Mouse (Mus musculus) cerebellum, adult (tissue): Measurements from ENCODE around the gene Pogk.

Experiments
- ATAC-seq: cut with Nextera tagmentation; 2 replicates; pipeline ENCODE4 v1.9.2; 2017; ENCODE audit warnings: mild to moderate bottlenecking, moderate library complexity, mixed read lengths; ENCODE audit not compliant: insufficient number of reproducible peaks, low FRiP score, low TSS enrichment

The Pogk gene

GRCm38 (mm10) chr1:166409701-166410220 lies at the start of gene Pogk:
TSS of gene Pogk (minus strand) at chr1:166409863.
- ATAC-seq = peak; percentile 79

GRCm38 (mm10) chr1:166441992-166442391 lies 32.3 kb upstream of the Pogk start:
- ATAC-seq = no peak

- no peak for ATAC-seq
Observed at GRCm38 (mm10) chr1:166439426-166439825, 29.8 kb upstream of the Pogk start.

GRCm38 (mm10) chr1:166429809-166430431 lies 20.3 kb upstream of the Pogk start:
- no peak for ATAC-seq

- peak; percentile 81 for ATAC-seq
Observed at GRCm38 (mm10) chr1:166429053-166429452, 19.4 kb upstream of the Pogk start.

- no peak for ATAC-seq
Observed at GRCm38 (mm10) chr1:166412266-166412665, 2.6 kb upstream of the Pogk start.

- ATAC-seq = no peak
Observed at GRCm38 (mm10) chr1:166411541-166411940, 1.9 kb upstream of the Pogk start.

GRCm38 (mm10) chr1:166409177-166409700 lies 424 bp downstream of the Pogk start:
- ATAC-seq = no peak; the same call in none of the 2 replicates

GRCm38 (mm10) chr1:166403846-166404245 lies 5.8 kb downstream of the Pogk start:
- no peak for ATAC-seq

- ATAC-seq = no peak
Observed at GRCm38 (mm10) chr1:166402003-166402402, 7.7 kb downstream of the Pogk start.

- ATAC-seq = peak; percentile 70
Observed at GRCm38 (mm10) chr1:166401455-166401854, 8.2 kb downstream of the Pogk start.

GRCm38 (mm10) chr1:166396381-166396780 lies 13.3 kb downstream of the Pogk start:
- no peak for ATAC-seq

- no peak for ATAC-seq
Observed at GRCm38 (mm10) chr1:166395661-166396060, 14.0 kb downstream of the Pogk start.

- ATAC-seq = no peak
Observed at GRCm38 (mm10) chr1:166394770-166395169, 14.9 kb downstream of the Pogk start.

GRCm38 (mm10) chr1:166391671-166392070 lies 18.0 kb downstream of the Pogk start:
- ATAC-seq = no peak

- ATAC-seq = no peak
Observed at GRCm38 (mm10) chr1:166389406-166390125, 20.1 kb downstream of the Pogk start.

- ATAC-seq = no peak
Observed at GRCm38 (mm10) chr1:166388511-166388910, 21.2 kb downstream of the Pogk start.

- ATAC-seq = no peak
Observed at GRCm38 (mm10) chr1:166385431-166385830, 24.2 kb downstream of the Pogk start.

- ATAC-seq = no peak
Observed at GRCm38 (mm10) chr1:166384614-166385013, 25.0 kb downstream of the Pogk start.

GRCm38 (mm10) chr1:166382626-166383025 lies 27.0 kb downstream of the Pogk start:
- ATAC-seq = no peak

- ATAC-seq = no peak
Observed at GRCm38 (mm10) chr1:166381821-166382220, 27.8 kb downstream of the Pogk start.
